Mouse (Mus musculus) testis, adult 2 months (tissue): ENCODE measurements around the gene Gtf3c5.

Source experiments
- CTCF ChIP-seq: fragments of 200-500 bp; IDR thresholded peaks from 2 replicates; pipeline ENCODE4 v1.5.1; 2012; ENCODE audit warnings: low read depth, mild to moderate bottlenecking, inconsistent platforms, low read length, moderate library complexity; ENCODE audit not compliant: control insufficient read depth, insufficient read depth, insufficient replicate concordance
- POLR2A ChIP-seq: fragments of 200-500 bp; IDR thresholded peaks from 2 replicates; pipeline ENCODE4 v1.6.1; 2012; ENCODE audit warnings: low read depth, mild to moderate bottlenecking, inconsistent platforms, low read length, moderate library complexity; ENCODE audit not compliant: control insufficient read depth

- no peak for TF ChIP-seq CTCF
- no peak for TF ChIP-seq POLR2A
Measured at GRCm38 (mm10) chr2:28569903-28570302, 13.6 kb downstream of the Gtf3c5 start.
